Mouse (Mus musculus): ENCODE measurements around the gene Klf5. TPM values are rescaled to one million over a fixed set of nuclear protein-coding genes. Genes with fewer than 3 reads are reported as not detected.

Klf5 gene
- polyA plus RNA-seq, 1 experiment = 0.57 TPM

GRCm38 (mm10) chr14:99278763-99279486, 19.6 kb upstream of the Klf5 start:
- no peak for TF ChIP-seq CTCF (IDR thresholded peaks at IDR 0.05; ENCODE audit: borderline replicate concordance, insufficient read depth, low read depth, low read length)
- no peak for TF ChIP-seq POLR2A (IDR thresholded peaks at IDR 0.05; ENCODE audit: borderline replicate concordance, insufficient read depth, low read length)
- H3K4me1 ChIP-seq (ENCODE audit: control insufficient read depth, insufficient read depth, low read length) = no peaks in the 10 kb centered on the region; the same call in 1 of the 2 replicates
- H3K27me3 ChIP-seq (ENCODE audit: control insufficient read depth, insufficient read depth, low read length) = no peaks in the 10 kb centered on the region
- WGBS = 21% methylated on average over 12 of the region's 12 CpGs
- no peak for DNase-seq
- H3K4me3 ChIP-seq (replicated peaks; ENCODE audit: insufficient read depth, low read depth, low read length) = no peak overlapping the region
- no peak overlapping the region for H3K27ac ChIP-seq (ENCODE audit: insufficient read depth, low read length)

GRCm38 (mm10) chr14:99280399-99280798, 18.1 kb upstream of the Klf5 start:
- WGBS = 92% methylated on average over 5 of the region's 5 CpGs
- Histone ChIP-seq H3K4me1 (ENCODE audit: control insufficient read depth, insufficient read depth, low read length) (no peaks in the 10 kb centered on the region; the same call in 1 of the 2 replicates), H3K27me3 (ENCODE audit: control insufficient read depth, insufficient read depth, low read length) (no peaks in the 10 kb centered on the region), H3K27ac (ENCODE audit: insufficient read depth, low read length) (no peak overlapping the region), H3K4me3 (replicated peaks; ENCODE audit: insufficient read depth, low read depth, low read length) (no peak overlapping the region)
- no peak for DNase-seq
- TF ChIP-seq CTCF (IDR thresholded peaks at IDR 0.05; ENCODE audit: borderline replicate concordance, insufficient read depth, low read depth, low read length) (no peak), POLR2A (IDR thresholded peaks at IDR 0.05; ENCODE audit: borderline replicate concordance, insufficient read depth, low read length) (no peak)

- TF ChIP-seq CTCF (IDR thresholded peaks at IDR 0.05; ENCODE audit: borderline replicate concordance, insufficient read depth, low read depth, low read length) (no peak), POLR2A (IDR thresholded peaks at IDR 0.05; ENCODE audit: borderline replicate concordance, insufficient read depth, low read length) (no peak)
- H3K27me3 ChIP-seq (ENCODE audit: control insufficient read depth, insufficient read depth, low read length) = no peaks in the 10 kb centered on the region
- no peak for DNase-seq
- no peak overlapping the region for H3K4me3 ChIP-seq (replicated peaks; ENCODE audit: insufficient read depth, low read depth, low read length)
- WGBS = 90% methylated on average over 5 of the region's 5 CpGs
- H3K27ac ChIP-seq (ENCODE audit: insufficient read depth, low read length) = no peak overlapping the region
- H3K4me1 ChIP-seq (ENCODE audit: control insufficient read depth, insufficient read depth, low read length) = no peaks in the 10 kb centered on the region; the same call in 1 of the 2 replicates
Observed at GRCm38 (mm10) chr14:99280825-99281433, 17.6 kb upstream of the Klf5 start.

- TF ChIP-seq POLR2A (IDR thresholded peaks at IDR 0.05; ENCODE audit: borderline replicate concordance, insufficient read depth, low read length) = no peak
- no peak for TF ChIP-seq CTCF (IDR thresholded peaks at IDR 0.05; ENCODE audit: borderline replicate concordance, insufficient read depth, low read depth, low read length)
- WGBS = 86% methylated on average over 4 of the region's 4 CpGs
- no peak overlapping the region for H3K4me3 ChIP-seq (replicated peaks; ENCODE audit: insufficient read depth, low read depth, low read length)
- H3K27ac ChIP-seq (ENCODE audit: insufficient read depth, low read length) = no peak overlapping the region
- H3K27me3 ChIP-seq (ENCODE audit: control insufficient read depth, insufficient read depth, low read length) = no peaks in the 10 kb centered on the region
- no peak for DNase-seq
- no peaks in the 10 kb centered on the region for H3K4me1 ChIP-seq (ENCODE audit: control insufficient read depth, insufficient read depth, low read length)
Observed at GRCm38 (mm10) chr14:99285486-99285885, 13.0 kb upstream of the Klf5 start.

GRCm38 (mm10) chr14:99292176-99292575, 6.3 kb upstream of the Klf5 start:
- H3K4me1 ChIP-seq (ENCODE audit: control insufficient read depth, insufficient read depth, low read length) = no peaks in the 10 kb centered on the region
- TF ChIP-seq POLR2A (IDR thresholded peaks at IDR 0.05; ENCODE audit: borderline replicate concordance, insufficient read depth, low read length) (no peak), CTCF (IDR thresholded peaks at IDR 0.05; ENCODE audit: borderline replicate concordance, insufficient read depth, low read depth, low read length) (no peak)
- DNase-seq = no peak
- no peaks in the 10 kb centered on the region for H3K27me3 ChIP-seq (ENCODE audit: control insufficient read depth, insufficient read depth, low read length)
- no peak overlapping the region for H3K27ac ChIP-seq (ENCODE audit: insufficient read depth, low read length)
- no peak overlapping the region for H3K4me3 ChIP-seq (replicated peaks; ENCODE audit: insufficient read depth, low read depth, low read length)
- 89% methylated on average over 5 of the region's 5 CpGs for whole genome bisulfite sequencing

GRCm38 (mm10) chr14:99294424-99294823, 4.1 kb upstream of the Klf5 start:
- TF ChIP-seq POLR2A (IDR thresholded peaks at IDR 0.05; ENCODE audit: borderline replicate concordance, insufficient read depth, low read length) = no peak
- TF ChIP-seq CTCF (IDR thresholded peaks at IDR 0.05; ENCODE audit: borderline replicate concordance, insufficient read depth, low read depth, low read length) = no peak
- Histone ChIP-seq H3K27ac (ENCODE audit: insufficient read depth, low read length) (no peak overlapping the region), H3K27me3 (ENCODE audit: control insufficient read depth, insufficient read depth, low read length) (peaks cover 4% of the 10 kb centered on the region), H3K4me3 (replicated peaks; ENCODE audit: insufficient read depth, low read depth, low read length) (no peak overlapping the region), H3K4me1 (ENCODE audit: control insufficient read depth, insufficient read depth, low read length) (no peaks in the 10 kb centered on the region)
- WGBS = 90% methylated on average over 8 of the region's 8 CpGs
- no peak for DNase-seq

GRCm38 (mm10) chr14:99295606-99296341, 2.7 kb upstream of the Klf5 start:
- TF ChIP-seq CTCF (IDR thresholded peaks at IDR 0.05; ENCODE audit: borderline replicate concordance, insufficient read depth, low read depth, low read length) (no peak), POLR2A (IDR thresholded peaks at IDR 0.05; ENCODE audit: borderline replicate concordance, insufficient read depth, low read length) (no peak)
- 47% methylated on average over 15 of the region's 15 CpGs for WGBS
- H3K4me3 ChIP-seq (replicated peaks; ENCODE audit: insufficient read depth, low read depth, low read length) = no peak overlapping the region
- no peak for DNase-seq
- no peaks in the 10 kb centered on the region for H3K4me1 ChIP-seq (ENCODE audit: control insufficient read depth, insufficient read depth, low read length)
- H3K27me3 ChIP-seq (ENCODE audit: control insufficient read depth, insufficient read depth, low read length) = peaks cover 4% of the 10 kb centered on the region
- no peak overlapping the region for H3K27ac ChIP-seq (ENCODE audit: insufficient read depth, low read length)

Data from cerebellum, adult 2 months (tissue).